Mouse (Mus musculus): Measurements from ENCODE around the gene U2af2.
A peak's percentile ranks its signal among the peaks of the same experiment; 100 is the strongest.

DNA sequence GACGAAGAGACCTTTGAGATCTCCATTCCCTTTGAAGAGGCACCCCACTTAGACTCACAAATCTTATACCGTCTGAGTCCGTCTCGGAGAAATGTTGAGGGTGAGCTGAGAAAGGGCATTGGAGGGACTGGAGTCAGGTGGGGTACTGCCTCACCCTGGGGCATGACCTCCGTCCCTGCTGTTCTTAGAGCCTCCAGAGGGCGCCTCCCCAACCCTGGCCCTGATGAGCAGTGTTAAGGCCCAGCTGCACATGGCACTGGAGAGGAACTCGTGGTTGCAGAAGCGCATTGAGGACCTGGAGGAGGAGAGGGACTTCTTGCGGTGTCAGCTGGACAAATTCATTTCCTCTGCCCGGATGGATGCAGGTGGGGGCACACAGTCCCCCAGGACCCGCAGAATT lies 4.1 kb upstream of the U2af2 start:
- peak; percentile 30; the same call in 1 of the 2 replicates for TF ChIP-seq CTCF (IDR thresholded peaks at IDR 0.05)
- TF ChIP-seq EP300 (IDR thresholded peaks at IDR 0.05): no peak
